Mouse (Mus musculus) kidney, postnatal 4 days (tissue): Measurements from ENCODE around the gene Tjp2.
"Not testable (repeated sequence)": the region's sequence is repeated elsewhere in the genome, so short reads cannot be mapped to it uniquely, and the experiment has no call there.

Source experiments
- DNase-seq, 2 experiments: peaks; one replicate each; pipeline ENCODE4 v3.0.0; 2021; ENCODE audit warnings: mixed read lengths in 2 of 2

The Tjp2 gene

DNA sequence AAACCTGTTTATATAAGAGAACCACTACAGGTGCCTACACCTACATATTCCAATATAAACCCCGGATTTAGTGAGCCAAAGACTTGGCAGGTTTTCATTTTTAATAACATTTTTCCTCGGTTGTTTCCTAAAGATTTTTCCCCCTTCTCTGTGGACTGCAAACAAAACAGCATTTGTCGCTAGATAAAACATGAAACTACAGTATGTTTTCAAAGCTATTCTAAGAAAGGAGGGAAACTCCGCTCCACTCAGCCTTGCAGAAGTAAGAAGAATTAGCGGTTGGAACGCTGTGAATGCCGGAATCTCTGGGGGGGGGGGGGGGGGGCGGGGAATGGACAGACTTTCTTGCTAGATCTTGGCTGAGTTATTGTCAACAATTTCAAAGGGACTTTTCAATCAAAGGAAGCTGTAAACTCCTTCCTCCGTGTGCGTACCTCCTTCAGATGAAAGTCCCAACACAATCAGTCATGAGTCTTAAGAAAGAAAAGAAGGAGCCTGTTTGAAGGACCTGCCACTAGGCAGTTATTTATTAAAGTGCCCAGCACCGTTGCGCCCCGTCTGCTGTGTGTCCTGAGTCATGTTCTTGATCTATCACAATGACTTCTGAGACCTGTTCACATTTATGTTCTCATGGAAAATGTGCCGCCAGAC, 3.9 kb downstream of the Tjp2 start:
- peak in 1 of 2 experiments; percentile 40 for DNase-seq

DNA sequence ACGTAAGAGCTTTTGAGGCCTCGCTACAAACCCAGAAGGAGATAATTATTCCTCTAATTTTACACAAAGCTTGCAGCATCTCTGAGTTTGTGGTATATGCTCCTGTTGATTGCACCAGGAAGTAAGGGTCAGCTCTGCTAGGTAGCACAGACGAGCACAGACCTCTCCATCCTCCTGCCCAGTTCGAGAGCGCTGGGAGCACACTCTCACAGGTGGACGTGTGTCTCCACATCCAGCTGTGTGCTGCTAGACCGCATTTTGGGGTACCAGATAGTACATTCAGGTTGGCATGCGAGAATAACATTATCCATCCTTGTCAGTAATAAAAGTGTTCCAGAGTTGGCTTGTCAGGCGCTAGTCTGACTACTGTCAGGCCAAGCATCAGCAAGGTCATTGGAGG, 5.8 kb downstream of the Tjp2 start:
- DNase-seq = no peak

DNA sequence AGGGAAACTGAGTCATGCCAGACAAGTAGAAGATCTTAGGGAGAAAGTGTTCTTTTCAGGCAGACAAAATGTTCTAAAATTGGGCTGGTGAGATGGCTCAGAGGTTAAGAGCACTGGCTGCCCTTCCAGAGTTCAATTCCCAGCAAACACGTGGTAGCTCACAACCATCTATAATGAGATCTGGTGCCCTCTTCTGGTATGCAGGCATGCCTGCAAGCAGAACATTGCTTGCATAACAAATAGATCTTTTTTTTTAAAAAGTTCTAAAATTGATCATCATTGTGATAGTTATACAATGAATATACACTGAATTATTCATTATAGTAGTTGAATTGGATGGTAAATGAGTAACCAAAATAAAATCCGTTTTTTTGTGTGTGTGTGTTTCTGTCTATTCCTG, 6.5 kb downstream of the Tjp2 start:
- DNase-seq = no peak

DNA sequence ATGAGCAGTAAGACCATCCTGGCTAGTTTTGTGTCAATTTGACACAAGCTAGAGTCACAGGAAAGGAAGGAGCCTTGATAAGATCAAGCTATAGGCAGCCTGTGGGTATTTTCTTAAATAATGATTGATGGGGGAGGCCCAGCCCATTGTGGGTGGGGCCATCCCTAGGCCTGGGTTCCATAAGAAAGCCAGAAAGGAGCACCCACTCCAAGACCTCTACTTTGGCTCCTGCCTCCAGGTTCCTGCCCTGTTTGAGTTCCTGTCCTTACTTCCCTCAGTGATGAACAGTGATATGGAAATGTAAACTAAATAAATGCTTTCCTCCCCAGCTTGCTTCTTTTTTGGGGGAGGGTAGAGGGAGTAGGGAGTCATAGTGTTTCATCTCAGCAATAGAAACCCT, 7.0 kb downstream of the Tjp2 start:
- no peak for DNase-seq

DNA sequence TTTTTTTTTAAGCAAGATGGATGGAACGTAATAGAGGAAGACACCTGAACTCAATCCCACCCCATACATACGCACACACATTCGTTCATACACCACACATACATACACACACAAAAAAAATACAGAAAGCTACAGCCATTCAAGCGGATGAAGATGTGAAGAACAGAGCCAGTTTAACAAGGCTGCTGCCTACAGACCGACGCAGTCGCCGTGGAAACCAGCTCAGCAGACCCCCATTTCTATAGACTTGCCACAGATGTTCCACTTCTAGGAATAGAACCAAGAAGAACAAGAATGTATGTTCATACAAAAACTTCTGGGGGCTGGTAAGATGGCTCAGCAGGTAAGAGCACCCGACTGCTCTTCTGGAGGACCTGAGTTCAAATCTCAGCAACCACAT, 8.1 kb downstream of the Tjp2 start:
- DNase-seq = no peak

DNA sequence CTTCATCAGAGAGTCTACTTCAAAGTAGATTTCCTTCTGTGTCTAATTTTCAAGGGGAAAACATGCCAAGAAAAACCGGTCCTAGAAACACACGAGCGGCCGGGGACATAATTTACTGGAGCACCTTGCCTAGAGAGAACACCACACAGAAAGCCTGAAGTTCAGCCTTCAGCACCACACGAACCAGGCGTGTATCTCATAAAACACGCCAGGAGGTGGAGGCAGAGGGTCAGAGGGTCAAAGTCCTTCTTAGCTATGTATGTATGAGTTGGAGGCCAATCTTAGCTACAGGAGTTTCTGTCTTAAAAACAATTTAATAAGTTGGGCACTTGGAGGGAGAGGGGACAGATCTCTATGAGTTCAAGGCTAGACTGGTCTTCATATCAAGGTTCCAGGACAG, 9.9 kb downstream of the Tjp2 start:
- DNase-seq = no peak

DNA sequence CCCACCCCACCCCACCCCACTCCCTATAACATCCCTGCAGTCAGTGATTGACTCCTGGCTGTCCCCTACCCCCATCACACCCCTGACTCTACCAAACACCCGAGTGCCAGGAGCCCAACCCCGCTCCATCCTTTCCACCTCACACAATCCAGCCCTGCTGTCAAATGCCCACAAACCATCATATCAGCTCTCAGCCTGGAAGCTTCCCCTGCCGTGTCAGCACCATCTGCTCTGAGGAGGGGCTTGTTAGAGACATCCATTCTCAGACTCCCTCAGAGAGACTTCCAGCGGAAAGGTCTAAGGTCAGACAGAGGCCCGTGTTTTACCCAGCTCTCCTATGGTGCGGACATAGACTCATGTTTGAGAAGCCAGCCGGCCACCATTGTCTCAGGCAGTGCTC, 11.5 kb downstream of the Tjp2 start:
- DNase-seq = peak; percentile 12 to 17

DNA sequence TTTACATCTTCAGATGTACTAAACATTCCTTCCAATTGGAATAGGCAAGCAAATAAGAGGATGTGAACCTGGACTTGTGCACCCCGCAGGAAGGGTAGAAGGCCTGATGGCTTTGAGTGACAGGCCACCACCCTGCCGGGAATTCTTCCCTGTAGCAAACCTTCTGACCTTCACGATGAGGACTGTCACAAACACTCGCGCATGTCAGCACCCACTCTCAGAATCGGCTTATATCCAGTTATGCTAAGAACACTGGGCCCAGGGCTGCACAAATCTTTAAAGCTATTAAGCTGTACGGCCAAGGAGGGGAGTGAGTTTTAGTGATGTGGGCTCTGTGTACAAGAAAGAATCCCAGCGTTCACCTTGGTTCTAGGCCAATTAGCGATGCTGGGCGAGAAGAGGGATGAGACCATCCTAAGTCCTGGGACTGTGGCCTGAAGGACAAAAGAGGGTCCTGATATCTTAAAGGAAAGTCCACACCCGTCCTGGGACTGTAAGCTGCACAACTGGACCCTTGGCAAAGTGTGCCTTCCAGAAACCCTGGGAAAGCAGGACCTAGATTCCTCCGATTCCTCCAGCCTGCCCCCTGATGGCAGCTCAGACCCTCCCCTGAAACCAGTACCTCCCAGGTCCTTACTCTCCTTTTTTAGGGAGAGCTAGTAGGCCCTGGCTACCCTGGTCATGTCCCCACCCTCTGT, 12.1 kb downstream of the Tjp2 start:
- no peak for DNase-seq

DNA sequence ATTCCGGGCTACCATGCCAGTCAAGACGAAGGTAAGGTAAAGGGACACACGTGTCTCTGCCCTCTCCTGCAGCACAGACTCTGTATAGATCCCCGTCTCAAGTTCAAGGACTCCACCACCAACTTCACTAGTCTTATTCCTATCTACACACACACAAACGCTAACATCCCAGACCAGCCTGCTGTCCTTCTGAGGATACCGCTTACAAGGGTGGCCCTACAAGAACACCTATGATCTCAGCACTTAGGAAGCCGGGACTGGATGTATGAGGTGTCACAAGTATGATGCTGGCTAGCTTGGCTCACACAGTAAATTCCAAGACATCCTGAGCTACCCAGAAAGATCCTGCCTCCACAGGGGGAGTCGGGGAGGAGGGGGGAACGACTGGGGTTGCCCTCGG, 13.7 kb downstream of the Tjp2 start:
- DNase-seq = no peak

DNA sequence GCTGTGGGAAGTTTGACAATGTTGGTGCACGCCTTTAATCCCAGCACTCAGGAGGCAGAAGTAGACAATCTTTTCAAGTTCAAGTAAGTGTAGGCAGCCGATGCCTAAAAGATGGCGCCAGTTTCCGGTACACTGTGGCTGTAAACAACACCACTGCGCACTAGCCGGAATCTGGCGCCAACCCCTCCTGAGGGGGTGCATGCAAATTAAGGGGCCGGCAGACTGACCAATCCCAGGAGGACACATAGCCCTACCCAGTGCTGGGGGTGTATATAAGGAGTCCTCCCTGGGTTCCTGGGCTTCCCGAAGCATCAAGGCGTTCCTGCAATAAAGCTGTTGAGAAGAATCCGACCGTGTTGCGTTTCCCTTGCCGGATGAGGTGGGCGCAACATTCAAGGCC, 15.3 kb downstream of the Tjp2 start:
- no peak for DNase-seq

DNA sequence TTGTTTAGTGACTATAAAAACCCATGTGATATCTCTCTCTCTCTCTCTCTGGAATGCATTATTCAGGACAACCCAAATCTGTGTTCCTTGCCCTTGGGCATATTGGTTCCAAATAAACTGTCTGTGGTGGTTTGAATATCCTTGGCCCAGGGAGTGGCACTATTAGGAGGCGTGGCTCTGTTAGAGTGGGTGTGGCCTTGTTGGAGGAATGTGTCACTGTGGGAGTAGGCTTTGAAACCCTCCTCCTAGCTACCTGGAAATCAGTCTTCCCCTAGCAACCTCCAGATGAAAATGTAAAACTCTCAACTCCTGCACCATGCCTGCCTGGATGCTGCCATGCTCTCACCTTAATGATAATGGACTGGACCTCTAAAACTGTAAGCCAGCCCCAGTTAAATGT, 16.9 kb downstream of the Tjp2 start:
- DNase-seq = no peak

DNA sequence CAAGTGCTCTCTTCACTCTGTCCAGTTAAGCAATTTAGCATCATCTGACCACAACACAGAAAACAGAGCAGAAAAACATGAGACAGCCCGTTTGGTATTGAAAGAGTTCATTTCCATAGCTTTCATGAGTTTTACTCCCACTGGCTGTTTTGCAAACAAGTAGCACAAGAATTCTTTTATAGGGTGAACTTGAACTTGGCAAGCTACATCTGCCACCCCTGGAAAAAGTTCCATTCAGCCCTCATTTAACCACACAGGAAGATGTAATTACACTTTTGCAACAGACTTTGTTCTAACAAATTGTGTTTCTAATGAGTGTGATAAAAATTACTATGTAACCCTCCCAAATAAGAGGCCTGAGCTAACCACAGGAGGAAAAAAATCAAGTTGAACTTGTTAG, 19.8 kb downstream of the Tjp2 start:
- no peak for DNase-seq

DNA sequence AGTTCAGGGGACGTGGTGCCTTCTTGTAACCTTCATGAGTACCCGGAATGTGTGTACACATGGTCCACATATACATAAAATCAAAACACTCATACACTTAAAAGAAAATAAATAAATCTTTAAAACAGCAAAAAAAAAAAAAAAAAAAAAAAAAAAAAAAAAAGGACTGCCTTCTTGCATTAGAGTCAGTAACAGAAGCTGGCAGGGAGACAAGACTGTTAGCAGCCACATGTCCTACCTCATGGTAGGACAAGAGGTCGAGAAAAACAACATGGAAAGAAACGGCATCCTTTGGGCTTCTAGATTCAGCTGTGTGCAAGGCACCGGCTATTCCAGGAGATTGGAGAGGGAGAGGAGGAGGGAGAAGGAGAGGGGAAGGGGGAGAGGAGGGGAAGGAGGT, 23.0 kb downstream of the Tjp2 start:
- DNase-seq = no peak

DNA sequence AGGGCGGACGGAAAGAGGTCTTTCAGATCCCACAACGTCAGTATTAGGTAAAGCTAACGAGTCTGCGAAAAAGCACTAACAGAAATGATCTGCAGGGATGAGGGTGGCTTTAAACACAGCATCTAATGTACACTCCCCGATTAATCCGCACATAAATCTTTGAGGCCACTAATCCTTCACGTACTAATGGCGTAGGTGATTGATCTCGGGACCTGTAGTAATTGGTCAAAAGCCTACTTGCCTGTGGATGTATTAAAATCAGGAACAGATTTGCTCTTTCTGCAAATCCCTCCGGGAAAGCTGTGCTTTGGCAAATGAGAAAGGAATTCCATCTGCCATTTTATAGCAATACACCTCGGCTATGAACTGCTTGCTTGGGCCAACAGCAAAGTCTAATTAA, 24.3 kb downstream of the Tjp2 start:
- no peak for DNase-seq

DNA sequence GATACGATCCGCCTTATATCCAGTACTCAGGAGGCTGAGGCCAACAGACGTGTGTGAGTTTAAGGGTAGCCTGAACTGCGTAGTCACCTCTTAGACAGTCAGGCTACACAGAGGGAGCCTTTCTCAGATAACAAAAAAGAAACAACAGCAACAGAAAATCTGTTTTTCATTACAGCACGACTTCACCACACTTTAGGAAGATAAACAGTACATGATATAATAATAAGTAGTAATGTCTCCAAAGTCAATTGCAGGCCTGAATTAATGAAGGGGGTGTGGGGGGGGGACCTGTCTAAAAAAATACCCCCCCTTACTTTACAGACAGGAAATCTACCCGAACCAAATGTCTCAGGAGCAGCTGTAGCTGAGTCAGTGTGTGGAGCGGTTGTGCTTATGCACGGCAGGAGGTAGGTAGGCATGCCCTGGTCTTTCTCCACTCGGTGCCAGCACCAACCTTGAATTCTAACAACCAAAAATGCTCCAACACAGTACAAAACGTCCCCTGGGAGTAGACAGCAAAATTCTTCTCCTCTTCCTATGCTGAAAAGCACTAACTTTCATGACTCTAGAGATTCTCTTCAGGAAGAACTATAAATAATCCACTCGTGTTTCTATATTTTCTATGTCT, 26.0 kb downstream of the Tjp2 start:
- DNase-seq = no peak

DNA sequence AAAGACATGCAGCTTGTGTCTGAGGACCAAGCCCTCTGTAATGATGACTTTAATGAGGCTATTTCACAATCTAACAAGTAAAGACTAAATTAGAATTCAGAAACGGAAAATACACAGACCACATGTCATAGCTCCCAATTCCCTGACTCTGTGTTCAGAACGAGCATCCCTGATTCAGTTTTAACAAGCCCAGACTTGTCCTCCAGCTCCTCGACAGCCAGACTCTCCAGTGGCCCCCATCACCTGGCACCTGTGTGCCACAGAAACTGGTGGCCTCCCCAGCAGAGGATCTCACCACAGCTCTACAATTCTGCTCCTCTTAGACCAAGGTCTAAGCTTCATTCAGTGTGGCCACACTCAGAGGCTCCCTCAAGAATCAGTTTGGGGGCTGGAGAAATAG, 27.5 kb downstream of the Tjp2 start:
- no peak for DNase-seq

DNA sequence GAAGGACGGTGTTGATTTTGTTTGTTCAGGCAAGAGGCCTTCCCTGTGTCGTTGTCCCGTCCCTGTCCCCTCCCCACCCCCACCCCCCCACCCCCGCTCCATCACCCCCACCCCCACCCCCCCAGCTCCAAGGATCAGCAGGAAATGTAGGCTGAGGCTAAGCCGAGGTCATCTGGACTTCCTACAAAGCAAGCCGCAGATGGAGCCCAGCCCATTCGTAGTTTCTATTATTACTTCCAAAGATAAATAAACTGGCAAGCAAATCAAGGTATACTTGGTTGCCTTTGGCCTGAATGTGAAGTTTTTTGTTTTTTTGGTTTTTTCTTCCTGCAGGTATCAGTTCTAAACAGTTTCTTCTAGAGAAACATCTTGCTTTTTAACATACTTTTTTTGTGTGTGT, 29.6 kb downstream of the Tjp2 start:
- DNase-seq = no peak

DNA sequence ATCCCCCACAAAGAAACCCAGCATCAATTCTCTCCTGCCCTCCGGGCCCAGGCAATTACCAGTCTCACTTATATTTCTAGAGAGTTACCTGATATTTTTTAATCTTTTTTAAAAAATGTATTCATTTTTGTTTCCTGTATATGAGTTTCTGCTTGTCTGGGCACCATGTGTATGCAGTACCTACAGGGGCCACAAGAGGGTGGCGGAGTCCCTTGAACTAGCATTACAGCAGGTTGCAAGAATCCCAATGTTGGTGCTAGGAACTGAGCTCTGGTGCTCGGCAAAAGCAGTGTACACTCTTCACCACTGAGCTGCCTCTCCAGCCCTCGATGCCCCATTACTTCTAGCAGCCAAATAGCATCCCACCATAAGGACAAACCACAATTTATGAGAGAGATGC, 30.6 kb downstream of the Tjp2 start:
- DNase-seq = peak; percentile 36 to 51

DNA sequence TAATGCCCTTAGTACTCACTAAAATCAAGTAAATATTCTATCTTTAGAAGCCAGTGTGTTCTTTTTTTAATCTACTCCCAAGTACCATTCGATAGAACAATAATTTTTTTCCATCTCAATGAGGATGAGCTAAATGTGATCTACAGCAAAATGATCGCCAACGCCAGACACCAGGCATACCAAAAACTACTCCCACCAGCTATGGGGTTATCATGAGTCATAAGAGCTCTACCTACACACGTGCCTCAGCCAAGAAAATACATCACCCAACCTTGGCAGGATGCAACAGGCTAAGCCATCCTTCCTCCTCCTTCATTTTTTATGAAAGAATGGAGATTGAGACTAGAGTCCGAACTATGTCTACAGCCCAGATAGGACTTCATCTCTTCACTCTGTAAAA, 31.9 kb downstream of the Tjp2 start:
- DNase-seq = no peak

DNA sequence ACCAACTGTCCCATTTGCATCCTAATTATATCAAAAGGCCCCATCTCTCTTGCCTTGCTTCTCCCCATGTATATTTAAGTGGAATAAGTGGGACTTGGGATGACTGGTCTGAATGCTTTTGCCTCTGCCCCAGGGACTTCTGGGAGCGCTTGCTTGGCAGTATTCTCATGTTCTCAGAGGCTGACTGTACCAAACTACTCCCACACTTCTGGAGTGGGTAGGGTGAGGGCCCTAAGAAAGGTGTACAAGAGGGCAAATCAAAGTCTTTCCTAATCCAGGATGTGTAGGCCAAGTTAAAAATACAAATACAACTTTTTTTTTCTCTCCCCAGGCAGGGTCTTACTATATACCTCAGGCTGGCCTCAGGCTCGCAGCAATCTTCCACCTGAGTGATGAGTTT, 37.0 kb downstream of the Tjp2 start:
- DNase-seq = no peak

DNA sequence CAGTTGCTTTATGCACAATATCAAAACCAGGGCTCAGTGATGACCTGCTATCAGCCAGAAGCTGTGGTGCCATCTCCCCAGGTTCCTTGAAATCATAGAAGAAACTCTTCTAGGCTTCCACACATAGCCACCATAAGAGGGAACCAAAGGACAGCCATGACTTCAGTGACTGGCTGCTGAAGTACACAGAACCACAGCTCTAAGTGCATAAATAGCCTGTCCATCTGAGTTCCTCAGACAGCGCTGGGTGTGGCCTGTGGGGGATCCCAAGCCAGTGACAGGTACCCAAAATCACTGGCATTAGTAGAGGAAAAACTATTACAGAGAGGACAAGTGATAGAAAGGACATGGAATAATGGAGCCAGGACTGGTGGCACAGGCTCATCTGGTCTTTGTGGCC, 37.5 kb downstream of the Tjp2 start:
- not testable (repeated sequence) for DNase-seq

DNA sequence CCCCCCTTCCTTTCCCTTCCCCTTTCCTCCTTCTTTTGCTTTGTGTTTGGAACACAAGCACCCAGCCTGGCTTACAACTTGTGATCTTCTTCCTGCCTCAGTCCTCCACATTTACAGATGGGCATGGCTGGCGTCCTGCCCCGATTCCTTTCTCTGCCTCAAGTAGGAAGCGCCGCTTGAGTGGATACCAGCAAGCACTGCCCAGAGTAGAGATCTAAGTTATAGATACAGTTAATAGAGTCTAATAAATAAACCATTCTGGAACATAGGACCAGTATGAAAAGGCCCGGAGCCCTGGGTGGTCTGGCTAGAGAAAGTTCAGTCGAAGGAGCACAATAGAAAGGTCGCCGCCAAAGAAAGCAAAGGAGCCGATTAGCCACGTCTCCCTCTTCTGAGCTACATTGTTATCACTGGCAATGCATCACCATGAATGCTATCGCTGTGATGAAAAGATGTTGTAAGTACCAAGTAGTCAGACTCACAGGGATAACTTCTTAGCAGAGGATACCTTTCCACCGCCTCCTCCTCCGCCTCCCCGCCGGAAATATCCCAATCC, 41.1 kb downstream of the Tjp2 start:
- peak; percentile 22 to 33 for DNase-seq

DNA sequence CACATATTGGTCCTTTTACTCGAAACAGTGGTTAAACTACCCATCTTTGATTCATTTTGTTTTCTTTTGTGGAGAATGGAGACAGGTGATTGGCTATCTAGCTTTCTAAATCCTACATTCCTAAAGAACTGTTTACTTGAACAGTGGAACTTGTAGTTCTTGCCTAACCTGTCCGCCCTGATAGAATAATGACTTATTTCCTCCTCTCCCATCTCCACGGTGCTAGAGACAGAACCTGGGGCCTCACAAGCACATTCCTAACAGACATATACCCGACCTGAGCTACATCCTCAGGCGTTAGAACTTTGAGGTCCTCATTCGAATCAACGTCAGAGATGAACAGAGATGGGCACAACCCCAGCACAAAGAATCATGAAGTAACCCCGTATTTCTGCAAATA, 44.4 kb downstream of the Tjp2 start:
- DNase-seq = no peak

DNA sequence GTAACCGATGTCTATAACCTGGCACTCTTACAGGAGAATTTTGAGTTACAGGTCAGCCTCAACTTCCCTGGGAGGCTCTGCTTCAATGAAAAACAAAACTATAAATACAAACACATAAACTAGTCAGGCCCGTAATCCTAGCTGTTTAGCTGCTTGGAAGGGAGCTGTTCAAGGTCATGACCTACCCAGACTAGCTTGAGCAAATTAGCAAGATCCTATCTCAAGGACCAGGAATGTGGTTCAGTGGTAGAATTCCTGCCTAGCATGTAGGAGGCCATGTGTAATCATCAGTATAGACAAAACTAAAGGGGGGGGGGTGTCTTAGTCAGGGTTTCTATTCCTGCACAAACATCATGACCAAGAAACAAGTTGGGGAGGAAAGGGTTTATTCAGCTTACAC, 46.7 kb downstream of the Tjp2 start:
- DNase-seq = no peak
